Mouse (Mus musculus): Measurements from ENCODE around the gene Psen1.

The Psen1 gene

GRCm38 (mm10) chr12:83726510-83727308, 38.8 kb downstream of the Psen1 start:
- DNase-seq, result no peak

- no peak for DNase-seq
These were observed 44.3 kb downstream of the Psen1 start for GRCm38 (mm10) chr12:83732225-83732624.

GRCm38 (mm10) chr12:83734047-83734446, 46.1 kb downstream of the Psen1 start:
- DNase-seq, result no peak

- no peak for DNase-seq
These were observed 48.3 kb downstream of the Psen1 start for GRCm38 (mm10) chr12:83736236-83736635.

- no peak for DNase-seq
These were observed 50.7 kb downstream of the Psen1 start for GRCm38 (mm10) chr12:83738651-83739050.

GRCm38 (mm10) chr12:83741722-83742121, 53.8 kb downstream of the Psen1 start:
- no peak for DNase-seq

- DNase-seq, result peak; percentile 19
These were observed 54.9 kb downstream of the Psen1 start for GRCm38 (mm10) chr12:83742834-83743233.

GRCm38 (mm10) chr12:83743712-83744111, 55.8 kb downstream of the Psen1 start:
- DNase-seq, result no peak

GRCm38 (mm10) chr12:83749186-83749585, 61.2 kb downstream of the Psen1 start:
- DNase-seq, result no peak

GRCm38 (mm10) chr12:83752495-83752894, 64.5 kb downstream of the Psen1 start:
- DNase-seq, result no peak

GRCm38 (mm10) chr12:83758735-83759134, 70.8 kb downstream of the Psen1 start:
- no peak for DNase-seq

GRCm38 (mm10) chr12:83760201-83760600, 72.2 kb downstream of the Psen1 start:
- DNase-seq, result no peak

- no peak for DNase-seq
These were observed 74.8 kb downstream of the Psen1 start for GRCm38 (mm10) chr12:83762706-83763105.

- no peak for DNase-seq
These were observed 75.5 kb downstream of the Psen1 start, which contains the start of gene Papln for GRCm38 (mm10) chr12:83763311-83764043. Gene Papln, plus strand, starts transcription at chr12:83763634.

GRCm38 (mm10) chr12:83764044-83764365, 76.1 kb downstream of the Psen1 start:
- no peak for DNase-seq

GRCm38 (mm10) chr12:83764519-83764918, 76.6 kb downstream of the Psen1 start:
- DNase-seq, result no peak

GRCm38 (mm10) chr12:83765965-83766603, 78.1 kb downstream of the Psen1 start:
- no peak for DNase-seq

- no peak for DNase-seq
These were observed 79.9 kb downstream of the Psen1 start for GRCm38 (mm10) chr12:83767833-83768232.

- DNase-seq, result no peak
These were observed 80.4 kb downstream of the Psen1 start for GRCm38 (mm10) chr12:83768235-83768899.

GRCm38 (mm10) chr12:83770418-83771256, 82.7 kb downstream of the Psen1 start:
- DNase-seq, result no peak

GRCm38 (mm10) chr12:83775621-83776020, 87.7 kb downstream of the Psen1 start:
- DNase-seq, result no peak

GRCm38 (mm10) chr12:83776766-83777165, 88.8 kb downstream of the Psen1 start:
- no peak for DNase-seq

Measured in cerebellum, adult 8-10 months (tissue).